In genomic region chr4:131982881-131983538, GRCm38 (mm10) we compare ENCODE assay signal across 19 mouse cellular contexts.
DNase-seq lines count a peak whose midpoint lies in the region; ATAC-seq lines count a peak whose summit lies in the region.
"Had no signal": no experiment of that assay in that cellular context is flagged by ENCODE, and none has a peak within 500 bp of the region (broad histone marks: within the 10 kb centered on the region; RNA-seq: fewer than 3 reads in every experiment).

No protein-coding gene starts in this region.

- peaks cover 45% of the 10 kb centered on the region for H3K36me3 ChIP-seq in neural tube, embryonic 13.5 days
- peaks cover 23% of the 10 kb centered on the region for H3K36me3 ChIP-seq in neural tube, embryonic 15.5 days
- H3K36me3 ChIP-seq in forebrain, embryonic 15.5 days, result peaks cover 21% of the 10 kb centered on the region
- H3K36me3 ChIP-seq in midbrain, embryonic 11.5 days (ENCODE audit: control insufficient read depth, insufficient read depth, low read length), result peaks cover 8% of the 10 kb centered on the region; the same call in 1 of the 2 replicates

- DNase-seq in midbrain, embryonic 11.5 days (ENCODE audit: low spot score, missing footprints), result peak; percentile 89
- no peak for DNase-seq in adrenal gland, postnatal 4 days (ENCODE audit: low spot score in 2 of 2)
- DNase-seq in spleen, postnatal 14 days (ENCODE audit: low spot score in 2 of 2), result no peak
- no peak for DNase-seq in urinary bladder, postnatal 36 days (ENCODE audit: low spot score in 2 of 2)
- DNase-seq: cerebellum, adult 9-11 months; kidney, postnatal 36 days; layer of hippocampus, postnatal 36 days; lung, postnatal 36 days; thymus, postnatal 14 days had no signal

- no peaks in the 10 kb centered on the region for H3K9me3 ChIP-seq in neural tube, embryonic 13.5 days
- no peaks in the 10 kb centered on the region for H3K9me3 ChIP-seq in neural tube, embryonic 15.5 days (replicated peaks)
- H3K9me3 ChIP-seq in forebrain, embryonic 15.5 days, result no peaks in the 10 kb centered on the region
- no peaks in the 10 kb centered on the region for H3K9me3 ChIP-seq in midbrain, embryonic 11.5 days (ENCODE audit: control insufficient read depth, low read length)
- H3K9me3 ChIP-seq: embryonic facial prominence, embryonic 13.5 days; limb, embryonic 12.5 days; liver, embryonic 15.5 days; stomach, embryonic 15.5 days had no signal

- peak overlapping the region; percentile 78 for H3K27ac ChIP-seq in neural tube, embryonic 13.5 days (replicated peaks)
- H3K27ac ChIP-seq in neural tube, embryonic 15.5 days (replicated peaks), result no peak overlapping the region
- H3K27ac ChIP-seq in forebrain, embryonic 15.5 days (replicated peaks), result 0 out of 2 replicates have a peak overlapping the region, but pooled peaks have one; percentile 21
- peak overlapping the region; percentile 74 for H3K27ac ChIP-seq in midbrain, embryonic 11.5 days (ENCODE audit: low read depth, low read length)
- H3K27ac ChIP-seq: embryonic facial prominence, embryonic 13.5 days; limb, embryonic 12.5 days; liver, embryonic 15.5 days; stomach, embryonic 15.5 days had no signal

- ATAC-seq in neural tube, embryonic 13.5 days (ENCODE audit: low read depth), result no peak
- no peak for ATAC-seq in neural tube, embryonic 15.5 days (ENCODE audit: low FRiP score)
- 0 out of 2 replicates have a peak, but pooled peaks have one; percentile 48 for ATAC-seq in forebrain, embryonic 15.5 days (replicated peaks)
- ATAC-seq in midbrain, embryonic 11.5 days (ENCODE audit: low FRiP score), result peak; percentile 58
- ATAC-seq: activated CD4-positive, CD25-positive, alpha-beta regulatory T cell, adult 4 months; CD4-positive, CD25-positive, alpha-beta regulatory T cell, adult 4 months; intestine, embryonic 16.5 days had no signal

- H3K4me2 ChIP-seq in neural tube, embryonic 13.5 days, result no peak overlapping the region
- H3K4me2 ChIP-seq in neural tube, embryonic 15.5 days, result no peak overlapping the region
- H3K4me2 ChIP-seq in forebrain, embryonic 15.5 days (replicated peaks), result no peak overlapping the region
- H3K4me2 ChIP-seq in midbrain, embryonic 11.5 days, result no peak overlapping the region
- H3K4me2 ChIP-seq: embryonic facial prominence, embryonic 13.5 days; limb, embryonic 12.5 days; liver, embryonic 15.5 days; stomach, embryonic 15.5 days had no signal

- WGBS in neural tube, embryonic 13.5 days, result 17% methylated on average over 4 of the region's 4 CpGs
- WGBS in neural tube, embryonic 15.5 days, result 12% methylated on average over 4 of the region's 4 CpGs
- 4% methylated on average over 4 of the region's 4 CpGs for WGBS in forebrain, embryonic 15.5 days
- 10% methylated on average over 4 of the region's 4 CpGs for WGBS in midbrain, embryonic 11.5 days

- H3K4me3 ChIP-seq in neural tube, embryonic 13.5 days, result no peak overlapping the region
- no peak overlapping the region for H3K4me3 ChIP-seq in neural tube, embryonic 15.5 days (replicated peaks)
- H3K4me3 ChIP-seq in forebrain, embryonic 15.5 days, result no peak overlapping the region
- no peak overlapping the region for H3K4me3 ChIP-seq in midbrain, embryonic 11.5 days (ENCODE audit: low read depth, low read length)
- H3K4me3 ChIP-seq: embryonic facial prominence, embryonic 13.5 days; limb, embryonic 12.5 days; liver, embryonic 15.5 days; stomach, embryonic 15.5 days had no signal

- peaks cover 12% of the 10 kb centered on the region for H3K4me1 ChIP-seq in neural tube, embryonic 13.5 days (replicated peaks)
- no peaks in the 10 kb centered on the region for H3K4me1 ChIP-seq in neural tube, embryonic 15.5 days
- H3K4me1 ChIP-seq in forebrain, embryonic 15.5 days, result peaks cover 15% of the 10 kb centered on the region
- peaks cover 9% of the 10 kb centered on the region; the same call in 1 of the 2 replicates for H3K4me1 ChIP-seq in midbrain, embryonic 11.5 days (ENCODE audit: control insufficient read depth, insufficient read depth, low read length)
- H3K4me1 ChIP-seq: embryonic facial prominence, embryonic 13.5 days; limb, embryonic 12.5 days; liver, embryonic 15.5 days; stomach, embryonic 15.5 days had no signal

- H3K9ac ChIP-seq in neural tube, embryonic 13.5 days, result 0 out of 2 replicates have a peak overlapping the region, but pooled peaks have one; percentile 26
- no peak overlapping the region for H3K9ac ChIP-seq in neural tube, embryonic 15.5 days (replicated peaks)
- H3K9ac ChIP-seq in forebrain, embryonic 15.5 days (replicated peaks), result no peak overlapping the region
- H3K9ac ChIP-seq in midbrain, embryonic 11.5 days (ENCODE audit: low read length), result no peak overlapping the region
- H3K9ac ChIP-seq: embryonic facial prominence, embryonic 13.5 days; limb, embryonic 12.5 days; liver, embryonic 15.5 days; stomach, embryonic 15.5 days had no signal

- no peaks in the 10 kb centered on the region for H3K27me3 ChIP-seq in neural tube, embryonic 13.5 days
- no peaks in the 10 kb centered on the region for H3K27me3 ChIP-seq in neural tube, embryonic 15.5 days (replicated peaks)
- H3K27me3 ChIP-seq in forebrain, embryonic 15.5 days, result peaks cover 10% of the 10 kb centered on the region; the same call in 1 of the 2 replicates
- H3K27me3 ChIP-seq in midbrain, embryonic 11.5 days (ENCODE audit: control insufficient read depth, insufficient read depth, low read length), result no peaks in the 10 kb centered on the region
- H3K27me3 ChIP-seq: embryonic facial prominence, embryonic 13.5 days; limb, embryonic 12.5 days; liver, embryonic 15.5 days; stomach, embryonic 15.5 days had no signal

Comparison
In these comparisons a context has a peak if more than half of its experiments do, and no peak if none do; other contexts are left out.
1. ATAC-seq: peak in forebrain, embryonic 15.5 days (single experiment) and midbrain, embryonic 11.5 days (single experiment); none in neural tube, embryonic 13.5 days (single experiment) and neural tube, embryonic 15.5 days (single experiment).